Mouse (Mus musculus) cerebellum, adult 11 months (tissue): ENCODE data around the gene Dapk3.

Experiments
- DNase-seq: peaks from one replicate; pipeline ENCODE4 v3.0.0; 2022

Dapk3 gene

GRCm38 (mm10) chr10:81182336-81183333, at the start of gene Dapk3:
Dapk3 (plus strand) TSS chr10:81183005.
- DNase-seq = peak; percentile 96

DNA sequence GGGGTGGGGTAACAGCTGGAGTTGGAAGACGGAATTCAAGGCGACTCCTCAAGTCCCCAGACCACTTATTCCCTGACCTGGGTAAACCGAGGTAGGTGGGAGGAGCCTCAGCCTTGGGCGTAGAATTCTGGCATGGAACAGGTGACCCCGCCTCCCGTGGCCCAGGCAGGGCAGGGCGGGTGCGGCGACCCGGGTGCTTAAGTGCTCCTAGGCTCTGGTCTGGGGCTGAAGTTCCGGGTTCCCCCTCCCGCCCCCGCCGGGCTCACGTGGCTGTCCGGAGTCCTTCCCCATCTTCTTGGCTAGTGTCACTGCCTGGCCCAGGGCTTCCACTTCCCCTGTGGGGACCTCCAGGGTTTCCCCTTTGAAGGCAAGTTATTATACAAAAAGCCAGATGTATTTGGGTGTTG, 48.6 kb upstream of the Dapk3 start:
- DNase-seq = peak; percentile 53

DNA sequence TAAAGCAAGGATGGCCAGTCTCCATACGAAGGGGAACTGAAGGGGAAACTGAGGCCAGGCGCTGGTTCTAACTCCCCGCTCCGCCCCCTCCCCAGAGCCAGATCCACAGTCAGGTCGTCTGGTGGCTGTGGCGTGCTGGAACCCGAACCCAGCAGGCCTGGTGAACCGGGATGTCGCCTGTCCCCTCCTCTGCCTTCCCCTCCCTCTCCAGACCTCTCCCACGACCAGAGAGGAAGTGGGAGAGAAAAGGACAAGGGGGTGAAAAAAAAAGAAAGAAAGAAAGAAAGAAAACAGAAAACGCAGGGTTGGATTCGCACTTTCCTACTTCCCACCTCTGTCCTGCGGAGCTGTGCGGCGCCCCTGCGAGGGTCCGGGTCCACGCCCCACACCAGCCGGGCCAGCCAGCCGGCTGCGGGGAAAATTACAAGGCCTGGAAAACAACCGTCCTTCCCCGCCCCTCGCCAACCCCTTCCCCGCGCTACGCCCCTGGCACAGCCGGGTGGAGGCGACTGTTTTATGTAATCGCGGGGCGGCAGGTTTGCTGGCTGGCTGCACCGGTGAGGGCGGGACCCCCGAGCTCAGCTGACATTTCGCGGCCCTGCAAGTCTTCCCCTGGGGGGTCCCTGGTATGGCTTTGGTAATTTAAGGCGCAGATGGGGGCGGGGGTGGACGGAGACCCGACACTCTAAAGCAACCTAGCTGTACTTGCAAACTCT, 47.7 kb upstream of the Dapk3 start, which contains the start of gene Zbtb7a:
TSS of gene Zbtb7a (plus strand) at position 255 of the 716 bp plus-strand sequence.
- DNase-seq = peak; percentile 58

DNA sequence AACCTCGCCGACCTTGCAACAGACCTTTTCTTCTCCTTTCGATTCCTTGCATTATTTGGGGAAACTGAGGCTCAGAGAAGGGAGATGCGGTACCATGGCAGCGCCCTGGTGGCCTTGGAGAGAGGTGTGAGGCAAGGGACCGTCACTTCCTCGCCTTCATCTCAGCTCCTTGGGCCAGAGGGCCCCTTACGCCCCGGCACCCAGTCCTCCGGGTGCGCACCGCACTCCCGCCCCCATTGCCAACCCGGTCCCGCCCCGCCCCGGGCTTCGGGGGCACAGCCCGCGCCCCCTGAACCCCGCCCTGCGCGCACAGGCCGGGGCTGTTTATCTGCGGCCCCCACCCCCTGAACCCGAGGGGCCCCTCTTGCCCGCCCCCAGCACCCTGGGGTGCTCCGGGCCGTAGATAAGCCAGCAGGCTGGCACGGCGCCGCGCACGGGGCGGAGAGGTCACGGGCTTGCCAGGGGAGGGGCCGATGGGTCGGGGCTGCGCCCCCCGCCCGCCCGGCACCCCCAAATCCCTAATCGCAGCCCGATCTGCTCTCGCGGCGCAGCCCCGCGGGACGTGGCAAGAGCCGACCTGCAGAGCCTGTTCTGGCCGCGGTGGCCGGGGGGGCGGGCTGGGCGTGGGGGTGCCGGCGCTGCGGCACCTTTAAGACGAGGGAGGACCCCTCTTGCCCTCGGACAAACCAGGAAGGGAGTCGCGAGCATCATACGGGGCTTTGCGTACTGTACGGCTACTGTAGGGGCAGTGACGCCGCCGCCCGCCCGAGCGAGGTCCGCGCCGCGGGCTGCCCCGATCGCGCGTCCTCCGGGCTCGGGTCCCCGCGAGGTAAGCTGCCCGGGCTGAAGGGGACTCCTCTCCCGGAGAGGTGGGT, 46.7 kb upstream of the Dapk3 start:
- DNase-seq = peak; percentile 71

DNA sequence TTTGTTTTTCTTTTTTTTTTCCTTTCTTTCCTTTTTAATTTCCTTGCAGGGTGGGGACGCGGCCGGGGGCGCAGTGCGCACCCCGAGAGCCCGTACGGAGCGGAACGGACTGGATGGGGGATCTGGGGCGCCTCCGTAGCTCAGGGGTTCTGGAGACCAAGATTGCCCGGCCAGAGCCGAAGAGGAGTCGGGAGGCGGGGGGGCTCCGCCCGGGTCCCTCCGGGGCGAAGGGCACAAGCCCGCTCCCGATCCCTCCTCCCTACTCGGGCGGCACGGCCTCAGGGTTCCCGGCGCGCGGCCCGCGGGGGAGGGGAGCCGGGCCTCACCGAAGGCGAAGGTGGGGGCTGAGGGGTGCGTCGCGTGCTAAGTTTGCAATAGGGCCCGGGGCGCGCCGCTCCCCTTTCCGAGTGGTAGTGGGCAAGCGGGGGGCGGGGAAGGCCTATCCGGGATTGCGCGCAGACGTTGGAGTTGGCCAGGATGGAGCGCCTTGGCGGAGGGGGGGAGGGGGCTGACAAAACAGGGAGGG, 46.0 kb upstream of the Dapk3 start:
- DNase-seq = peak; percentile 87

GRCm38 (mm10) chr10:81137252-81138130, 45.3 kb upstream of the Dapk3 start:
- DNase-seq = peak; percentile 99

GRCm38 (mm10) chr10:81138131-81138782, 44.5 kb upstream of the Dapk3 start:
- peak; percentile 67 for DNase-seq

GRCm38 (mm10) chr10:81138821-81139528, 43.8 kb upstream of the Dapk3 start:
- peak; percentile 47 for DNase-seq

- no peak for DNase-seq
These were observed 43.3 kb upstream of the Dapk3 start for GRCm38 (mm10) chr10:81139529-81139846.

GRCm38 (mm10) chr10:81140005-81140404, 42.8 kb upstream of the Dapk3 start:
- peak; percentile 57 for DNase-seq

DNA sequence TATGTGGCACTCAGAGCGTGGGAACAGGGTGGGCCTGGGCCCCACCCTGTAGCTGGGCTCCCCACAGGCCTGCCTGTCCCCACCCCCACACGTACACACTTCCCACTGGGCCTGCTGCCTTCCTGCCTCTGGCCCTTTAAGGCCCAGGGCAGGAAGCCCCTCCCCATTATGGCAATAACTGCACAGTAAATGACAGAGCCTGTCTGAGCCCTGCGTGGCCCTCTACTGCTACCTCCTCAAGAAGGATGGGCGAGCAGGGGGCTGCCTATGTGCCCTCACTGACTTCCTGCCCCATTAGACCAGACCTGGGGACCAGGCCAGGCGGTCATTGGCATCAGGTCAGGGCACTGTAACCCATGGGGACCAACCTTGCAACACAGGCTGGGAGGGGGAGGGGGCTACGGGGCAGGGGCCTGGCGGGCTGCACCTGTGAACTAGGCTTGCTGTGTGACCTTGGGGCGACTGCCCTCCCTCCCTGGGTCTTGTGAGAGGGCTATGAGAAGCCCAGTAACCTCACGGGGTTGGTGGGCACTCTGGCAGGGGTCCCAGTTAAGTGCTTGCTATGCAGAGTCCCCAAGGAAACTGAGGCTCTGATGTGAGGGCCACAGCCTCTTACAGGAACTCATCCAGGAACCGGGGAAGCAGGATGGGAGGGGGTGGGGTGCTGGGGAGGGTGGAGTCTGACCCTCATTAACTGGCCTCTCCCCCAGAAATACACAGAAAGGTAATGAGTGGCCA, 41.9 kb upstream of the Dapk3 start:
- peak; percentile 48 for DNase-seq

DNA sequence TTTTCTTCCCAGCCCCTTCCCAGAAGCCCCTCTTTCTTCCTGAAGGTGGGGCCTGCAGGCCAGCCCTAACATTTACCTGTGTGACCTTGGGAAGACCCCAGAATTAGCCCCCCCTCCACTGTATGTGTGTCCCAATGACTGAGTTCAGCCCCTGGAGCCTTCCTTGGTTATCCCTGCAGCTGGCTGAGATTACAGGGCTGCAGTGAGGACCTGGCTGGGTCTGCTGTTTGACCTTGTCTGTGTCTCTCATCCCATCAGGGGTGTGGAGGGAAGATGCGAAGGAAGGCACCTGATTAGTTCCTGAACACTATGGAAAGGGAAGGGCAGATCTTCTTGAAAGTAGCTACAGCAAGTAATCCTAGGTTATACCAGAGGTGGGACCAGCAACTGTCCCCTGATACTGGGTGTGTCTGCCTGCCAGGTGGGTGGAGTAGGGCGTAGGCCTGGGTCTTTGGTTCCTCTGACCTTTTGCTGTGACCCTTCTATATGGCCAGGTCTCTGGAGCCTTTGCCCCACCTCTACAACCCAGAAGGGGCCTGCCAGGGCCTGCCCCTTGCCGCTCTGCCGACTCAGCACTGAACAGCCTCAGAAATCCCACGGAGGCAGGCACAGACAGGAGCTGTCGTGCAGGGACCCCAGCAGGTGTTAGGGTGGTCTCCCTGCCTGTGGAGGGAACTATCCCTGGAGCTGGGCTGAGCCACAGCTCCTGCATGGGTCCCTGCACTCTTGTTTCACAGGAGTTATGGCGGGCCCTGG, 41.2 kb upstream of the Dapk3 start:
- no peak for DNase-seq

DNA sequence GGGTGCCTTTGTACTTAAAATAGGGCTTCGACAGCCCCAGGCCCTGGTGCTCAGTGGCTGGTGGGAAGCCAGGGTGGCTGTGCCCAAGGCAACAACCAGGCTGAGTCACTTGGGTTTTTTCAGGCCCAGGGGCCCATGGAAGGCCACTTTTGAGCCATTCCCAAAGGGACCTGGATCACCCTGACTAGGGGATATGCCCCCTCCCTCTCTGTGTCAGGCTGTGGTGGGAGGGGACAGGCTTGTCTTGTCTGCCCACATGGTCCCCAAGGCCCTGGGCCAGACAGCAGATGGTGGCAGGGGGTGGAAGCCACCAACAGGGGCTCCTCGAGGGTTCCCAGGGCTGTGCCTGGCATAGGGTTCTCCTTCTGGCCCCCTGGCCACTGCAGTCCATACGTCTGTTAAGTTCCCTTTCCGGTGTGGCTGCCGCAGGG, 40.2 kb upstream of the Dapk3 start:
- peak; percentile 45 for DNase-seq

DNA sequence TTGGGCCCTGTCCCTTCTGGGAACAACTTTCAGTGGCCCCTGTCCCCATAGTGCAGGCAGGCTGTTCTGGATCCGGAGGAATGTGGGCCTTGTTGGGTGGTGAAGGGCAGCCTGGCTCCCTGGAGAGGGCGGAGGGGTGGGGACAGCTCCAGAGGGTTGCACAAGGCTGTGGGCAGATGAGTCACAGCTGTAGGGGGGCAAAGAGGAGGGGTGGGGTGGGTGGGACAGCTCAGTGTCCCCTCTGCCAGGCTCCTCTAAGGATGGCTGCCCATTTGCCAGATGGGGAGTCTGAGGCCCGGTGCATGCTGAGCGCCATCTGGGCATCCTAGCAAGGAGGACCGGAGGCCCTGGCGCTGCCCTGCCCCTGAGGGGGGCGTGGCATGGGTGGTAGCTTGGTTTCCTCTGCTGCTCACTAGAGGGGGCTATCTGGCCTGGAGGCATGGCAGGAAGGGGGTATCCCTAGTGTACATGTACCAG, 39.6 kb upstream of the Dapk3 start:
- DNase-seq = peak; percentile 70

- DNase-seq = no peak
These were observed 38.9 kb upstream of the Dapk3 start for GRCm38 (mm10) chr10:81143845-81144437.

- no peak for DNase-seq
These were observed 38.1 kb upstream of the Dapk3 start for GRCm38 (mm10) chr10:81144667-81145066.

- DNase-seq = no peak
These were observed 37.5 kb upstream of the Dapk3 start for GRCm38 (mm10) chr10:81145307-81145706.

DNA sequence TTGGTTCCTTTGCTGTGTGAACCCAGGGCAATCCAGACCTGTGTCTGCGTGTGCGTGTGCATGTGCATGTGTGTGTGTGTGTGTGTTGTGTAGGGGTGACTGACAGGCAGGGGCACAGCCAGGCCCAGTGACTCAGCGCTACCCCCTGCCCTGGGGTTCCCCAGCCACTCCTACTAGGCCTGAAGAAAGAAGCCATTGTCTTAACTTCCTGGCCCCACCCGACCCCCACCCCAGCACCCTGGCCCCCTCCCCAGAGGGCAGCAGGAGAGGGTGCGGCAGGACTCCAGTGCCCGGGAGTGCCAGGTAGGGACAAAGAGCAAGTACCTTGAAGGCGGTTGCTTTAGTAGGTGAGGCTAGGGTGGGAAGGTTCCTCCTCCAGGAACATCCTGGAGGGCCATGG, 37.0 kb upstream of the Dapk3 start:
- no peak for DNase-seq
